Mouse (Mus musculus) limb, embryonic 12.5 days (tissue): ENCODE data around the gene Olfr71. TPM values are rescaled to one million over a fixed set of nuclear protein-coding genes. Genes with fewer than 3 reads are reported as not detected.

Experiments
- ATAC-seq: fragments of 200-750 bp; cut with Nextera tagmentation; 2 replicates; pipeline ENCODE4 v1.8.0; 2017; ENCODE audit warnings: low read depth, moderate TSS enrichment; ENCODE audit not compliant: insufficient number of reproducible peaks, insufficient read depth, low FRiP score, low TSS enrichment
- H3K27ac ChIP-seq: fragments of 300-500 bp; sonication (generic); 2 replicates; pipeline ENCODE4 v1.5.1; 2016; ENCODE audit warnings: mild to moderate bottlenecking, moderate library complexity
- H3K27me3 ChIP-seq: fragments of 300-500 bp; sonication (generic); 2 replicates; pipeline ENCODE4 v1.6.1; 2016; ENCODE audit warnings: mild to moderate bottlenecking, moderate library complexity
- H3K36me3 ChIP-seq: fragments of 300-500 bp; sonication (generic); 2 replicates; pipeline ENCODE4 v1.6.1; 2016; ENCODE audit warnings: mild to moderate bottlenecking, moderate library complexity
- H3K4me1 ChIP-seq: fragments of 300-500 bp; sonication (generic); replicated peaks from 2 replicates; pipeline ENCODE4 v1.6.1; 2016
- H3K4me2 ChIP-seq: fragments of 300-500 bp; sonication (generic); 2 replicates; pipeline ENCODE4 v1.6.1; 2016; ENCODE audit warnings: mild to moderate bottlenecking, moderate library complexity
- H3K4me3 ChIP-seq: fragments of 300-500 bp; sonication (generic); replicated peaks from 2 replicates; pipeline ENCODE4 v1.5.1; 2016; ENCODE audit warnings: mild to moderate bottlenecking
- H3K9ac ChIP-seq: fragments of 300-500 bp; sonication (generic); replicated peaks from 2 replicates; pipeline ENCODE4 v1.6.1; 2016; ENCODE audit warnings: mild to moderate bottlenecking, moderate library complexity
- H3K9me3 ChIP-seq: fragments of 300-500 bp; sonication (generic); 2 replicates; pipeline ENCODE4 v1.6.1; 2016; ENCODE audit warnings: mild to moderate bottlenecking, moderate library complexity
- WGBS: fragments of 180-500 bp; shearing (Covaris S2); methylation state at CpG from one replicate; pipeline ENCODE4 v1.1.7; 2016; 5-methylcytosine and 5-hydroxymethylcytosine counted together
- polyA plus RNA-seq: library from polyadenylated mRNA; unstranded; fragments of >200 nt; fragmentation: Nextera tagmentation; extraction: Ambion mirVana; gene quantifications from 2 replicates; pipeline ENCODE4 v1.2.1, GENCODE M21; 2016

The Olfr71 gene
- polyA plus RNA-seq, 1 experiment from 2014 or later: not detected

DNA sequence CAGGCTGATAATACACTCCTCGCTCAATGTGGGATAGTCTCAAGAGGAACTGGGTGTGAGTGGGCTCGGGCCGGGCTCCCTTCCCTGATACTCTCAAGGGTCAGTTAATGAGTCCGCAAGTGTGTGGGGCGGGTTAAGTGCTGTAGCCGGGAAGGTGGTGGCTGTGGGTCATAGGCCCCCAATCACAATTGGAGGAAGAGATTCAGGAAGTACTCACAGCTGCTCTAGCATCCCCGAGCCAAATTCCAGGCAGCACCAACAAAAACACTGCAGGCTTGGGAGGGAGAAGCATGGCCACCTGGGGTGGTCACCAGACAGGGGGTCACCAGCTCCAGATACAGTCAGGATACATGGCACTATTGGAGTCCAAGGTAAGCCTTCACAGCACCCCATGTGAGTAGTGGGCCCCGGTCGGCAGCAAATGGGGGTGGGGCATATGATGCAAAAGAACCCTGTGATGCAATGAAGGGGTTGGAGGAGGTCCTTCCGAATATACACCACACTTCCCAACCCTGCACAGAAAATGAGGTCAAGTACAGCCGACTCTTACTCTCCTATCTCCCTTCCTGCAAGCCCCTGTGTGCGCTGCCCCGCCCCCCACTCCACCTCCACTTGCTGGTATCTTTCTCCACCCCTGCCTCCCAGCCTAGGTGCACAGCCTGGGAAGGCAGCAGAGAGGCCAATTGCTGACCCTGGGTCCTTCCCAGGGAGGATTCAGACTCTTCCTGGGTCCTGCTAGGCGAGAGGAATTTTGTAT, 19.9 kb upstream of the Olfr71 start, which contains the start of gene Spaar:
TSS of gene Spaar (plus strand) at position 241 of the 757 bp plus-strand sequence.
- no peak within 1 kb of the TSS for H3K9ac ChIP-seq
- H3K9me3 ChIP-seq: no peaks in the 10 kb centered on the region
- H3K4me3 ChIP-seq: no peak within 1 kb of the TSS
- peaks cover 22% of the 10 kb centered on the region for H3K4me1 ChIP-seq
- no peaks in the 10 kb centered on the region for H3K27me3 ChIP-seq
- no peaks in the 10 kb centered on the region for H3K36me3 ChIP-seq
- no peak for ATAC-seq
- 65% methylated on average over 14 of the region's 14 CpGs for WGBS
- H3K27ac ChIP-seq: peak within 1 kb of the TSS; percentile 59
- no peak within 1 kb of the TSS for H3K4me2 ChIP-seq

DNA sequence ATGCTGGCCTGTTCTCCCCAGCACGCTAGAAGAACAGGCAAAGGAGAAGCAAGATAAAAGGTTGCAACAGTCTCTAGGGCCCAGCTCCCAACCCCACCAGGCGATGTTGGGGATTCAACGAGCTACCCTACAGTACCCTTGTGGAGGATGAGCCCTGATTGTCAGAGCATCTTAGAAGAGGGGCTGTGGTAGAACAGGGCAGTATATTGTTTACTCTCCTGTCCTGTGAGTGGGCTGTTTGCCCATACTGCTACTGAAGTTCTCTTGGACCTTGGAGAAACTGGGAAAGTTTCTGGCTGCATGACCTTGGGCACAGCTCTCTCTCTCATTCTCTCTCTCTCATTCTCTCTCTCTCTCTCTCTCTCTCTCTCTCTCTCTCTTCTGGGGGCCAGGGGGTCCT, 19.1 kb upstream of the Olfr71 start:
- Histone ChIP-seq H3K4me1 (peaks cover 22% of the 10 kb centered on the region), H3K27ac (no peak overlapping the region), H3K4me3 (no peak overlapping the region), H3K9me3 (no peaks in the 10 kb centered on the region), H3K27me3 (no peaks in the 10 kb centered on the region), H3K9ac (no peak overlapping the region), H3K4me2 (no peak overlapping the region), H3K36me3 (no peaks in the 10 kb centered on the region)
- 70% methylated on average over 3 of the region's 3 CpGs for WGBS
- no peak for ATAC-seq

DNA sequence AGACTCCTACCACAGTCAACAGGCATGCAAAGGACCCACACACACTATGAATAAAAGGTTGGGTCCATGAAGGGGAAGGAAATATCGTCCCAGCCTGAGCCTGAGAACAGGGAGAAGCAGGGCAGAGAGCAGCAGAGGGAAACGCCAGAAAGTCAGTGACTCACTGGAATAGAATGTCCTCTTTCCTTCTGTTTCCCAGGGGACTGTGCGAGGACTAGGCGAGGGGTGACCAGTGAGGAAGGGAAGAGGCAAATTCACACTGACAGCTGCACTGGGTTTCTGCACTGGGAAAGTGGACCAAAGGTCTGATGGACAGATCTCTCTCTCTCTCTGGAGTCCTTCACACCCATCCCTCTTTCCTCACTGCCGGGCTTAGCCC, 18.5 kb upstream of the Olfr71 start:
- H3K9ac ChIP-seq: no peak overlapping the region
- 55% methylated on average over 5 of the region's 5 CpGs for WGBS
- H3K9me3 ChIP-seq: no peaks in the 10 kb centered on the region
- no peak overlapping the region for H3K4me2 ChIP-seq
- no peak for ATAC-seq
- no peak overlapping the region for H3K4me3 ChIP-seq
- H3K27ac ChIP-seq: no peak overlapping the region
- H3K27me3 ChIP-seq: no peaks in the 10 kb centered on the region
- peaks cover 22% of the 10 kb centered on the region for H3K4me1 ChIP-seq
- H3K36me3 ChIP-seq: no peaks in the 10 kb centered on the region

- Histone ChIP-seq H3K4me1 (peaks cover 22% of the 10 kb centered on the region), H3K27ac (no peak overlapping the region), H3K9ac (no peak overlapping the region), H3K9me3 (no peaks in the 10 kb centered on the region), H3K27me3 (no peaks in the 10 kb centered on the region), H3K4me3 (no peak overlapping the region), H3K4me2 (no peak overlapping the region), H3K36me3 (no peaks in the 10 kb centered on the region)
- ATAC-seq: no peak
- WGBS: 69% methylated on average over 7 of the region's 7 CpGs
Observed at GRCm38 (mm10) chr4:43727718-43728575, 17.9 kb upstream of the Olfr71 start.

DNA sequence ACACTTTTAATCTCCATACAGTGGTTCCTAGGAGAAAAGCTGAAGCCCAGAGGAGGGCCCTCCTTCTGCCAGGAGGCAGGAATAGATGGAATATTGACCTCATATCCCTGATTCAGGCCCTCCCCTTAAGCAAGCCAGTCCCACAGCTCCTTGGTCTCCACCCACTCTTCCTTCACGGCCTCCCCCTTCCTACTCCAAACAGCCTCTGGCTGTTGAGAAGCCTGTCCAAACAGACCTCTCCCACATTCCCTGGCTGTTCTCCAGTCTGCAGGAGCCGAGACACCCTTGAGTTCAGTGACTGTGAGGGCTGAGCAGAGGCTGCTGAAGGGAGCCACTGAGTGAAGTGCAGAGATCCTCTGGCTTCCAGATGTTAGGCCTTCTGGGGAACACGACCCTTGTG, 16.9 kb upstream of the Olfr71 start, which contains the start of gene Hrct1:
TSS of gene Hrct1 (plus strand) at position 194 of the 400 bp plus-strand sequence.
- Histone ChIP-seq H3K9ac (no peak within 1 kb of the TSS), H3K4me1 (peaks cover 14% of the 10 kb centered on the region; the same call in 1 of the 2 replicates), H3K9me3 (no peaks in the 10 kb centered on the region), H3K36me3 (no peaks in the 10 kb centered on the region), H3K4me2 (no peak within 1 kb of the TSS), H3K27me3 (no peaks in the 10 kb centered on the region), H3K27ac (no peak within 1 kb of the TSS), H3K4me3 (no peak within 1 kb of the TSS)
- ATAC-seq: no peak
- 39% methylated on average over 3 of the region's 3 CpGs for WGBS

- H3K36me3 ChIP-seq: no peaks in the 10 kb centered on the region
- no peak overlapping the region for H3K4me3 ChIP-seq
- no peak overlapping the region for H3K9ac ChIP-seq
- no peak overlapping the region for H3K27ac ChIP-seq
- H3K4me2 ChIP-seq: no peak overlapping the region
- H3K4me1 ChIP-seq: peaks cover 14% of the 10 kb centered on the region; the same call in 1 of the 2 replicates
- ATAC-seq: no peak
- H3K27me3 ChIP-seq: no peaks in the 10 kb centered on the region
- WGBS: 70% methylated on average over 12 of the region's 12 CpGs
- H3K9me3 ChIP-seq: no peaks in the 10 kb centered on the region
Observed at GRCm38 (mm10) chr4:43726228-43726993, 16.4 kb upstream of the Olfr71 start.

DNA sequence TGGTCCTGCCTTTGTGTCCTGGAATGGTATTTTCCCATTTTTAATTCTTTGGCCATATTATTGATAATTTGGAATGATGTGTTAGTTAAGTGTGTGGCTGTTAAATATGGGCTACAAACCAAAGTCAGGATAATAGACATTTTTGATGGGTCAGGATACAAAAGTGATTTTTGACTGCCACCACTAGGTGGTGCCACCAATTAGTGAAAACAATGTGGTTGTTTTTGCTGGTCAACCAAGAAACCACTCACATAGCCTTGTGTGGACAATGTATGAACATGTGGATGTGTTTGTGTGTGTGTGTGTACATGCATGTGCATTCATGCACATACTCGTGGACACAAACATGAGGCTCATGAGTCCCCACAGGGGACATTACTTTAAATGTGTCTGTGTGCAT, 14.7 kb upstream of the Olfr71 start:
- Histone ChIP-seq H3K27me3 (no peaks in the 10 kb centered on the region), H3K4me1 (peaks cover 11% of the 10 kb centered on the region), H3K4me2 (no peak overlapping the region), H3K36me3 (no peaks in the 10 kb centered on the region), H3K9ac (no peak overlapping the region), H3K4me3 (no peak overlapping the region), H3K27ac (no peak overlapping the region), H3K9me3 (no peaks in the 10 kb centered on the region)
- ATAC-seq: no peak
- WGBS: 43% methylated on average over 1 of the region's 1 CpGs

DNA sequence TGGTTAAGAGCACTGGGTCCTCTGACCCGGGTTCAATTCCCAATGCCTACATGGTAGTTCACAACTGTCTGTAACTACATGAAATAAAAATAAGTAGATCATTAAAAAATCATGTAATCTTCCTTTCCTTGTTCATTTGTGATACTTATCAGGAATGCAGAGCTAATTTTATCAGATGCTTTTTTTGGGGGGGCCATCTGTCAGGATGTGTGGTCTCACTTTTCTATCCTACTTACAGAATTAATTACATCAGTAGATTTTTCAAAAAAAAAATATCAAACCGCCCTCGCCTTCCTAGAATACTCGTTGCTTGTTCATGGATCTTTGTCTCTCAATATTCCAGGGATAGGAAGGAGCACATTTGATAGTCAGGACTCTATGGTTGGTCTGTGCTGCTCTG, 12.1 kb upstream of the Olfr71 start:
- H3K4me3 ChIP-seq: no peak overlapping the region
- H3K4me2 ChIP-seq: no peak overlapping the region
- H3K36me3 ChIP-seq: no peaks in the 10 kb centered on the region
- H3K4me1 ChIP-seq: peaks cover 10% of the 10 kb centered on the region
- no peaks in the 10 kb centered on the region for H3K27me3 ChIP-seq
- no peak for ATAC-seq
- H3K27ac ChIP-seq: no peak overlapping the region
- 91% methylated on average over 4 of the region's 4 CpGs for WGBS
- H3K9ac ChIP-seq: no peak overlapping the region
- H3K9me3 ChIP-seq: no peaks in the 10 kb centered on the region

GRCm38 (mm10) chr4:43720491-43721228, 10.6 kb upstream of the Olfr71 start:
- no peak for ATAC-seq
- Histone ChIP-seq H3K9me3 (no peaks in the 10 kb centered on the region), H3K4me2 (no peak overlapping the region), H3K4me3 (no peak overlapping the region), H3K36me3 (no peaks in the 10 kb centered on the region), H3K27ac (no peak overlapping the region), H3K4me1 (peaks cover 7% of the 10 kb centered on the region), H3K27me3 (0 out of 2 replicates have a peak, but pooled peaks cover 2% of the 10 kb centered on the region), H3K9ac (no peak overlapping the region)
- 55% methylated on average over 15 of the region's 16 CpGs for WGBS

DNA sequence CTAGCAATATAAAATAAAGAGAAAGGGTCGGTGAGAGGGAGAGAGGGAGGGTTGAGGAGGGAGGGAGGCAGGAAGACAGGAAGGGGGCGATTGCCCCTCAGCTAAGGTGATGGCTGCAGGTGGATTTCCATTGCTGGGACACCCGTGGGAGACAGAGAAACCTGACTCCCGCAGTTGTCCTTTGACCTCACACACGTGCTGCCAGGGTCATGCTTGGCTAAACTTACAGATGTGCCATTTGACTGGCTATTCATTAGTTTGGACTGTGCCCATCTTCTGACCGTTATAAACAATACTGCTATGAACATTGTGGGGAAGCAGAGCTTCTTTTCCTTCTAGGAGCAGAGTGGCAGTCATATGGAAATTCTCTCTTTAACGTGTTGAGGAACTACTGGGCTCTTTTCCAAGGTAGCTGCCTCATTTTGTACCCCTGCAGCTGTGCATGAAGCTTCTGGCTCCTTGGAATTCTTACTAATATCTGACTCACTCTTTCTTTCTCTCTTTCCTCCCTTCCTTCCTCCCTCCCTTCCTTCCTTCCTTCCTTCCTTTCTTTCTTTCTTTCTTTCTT, 3.7 kb upstream of the Olfr71 start:
- Histone ChIP-seq H3K27me3 (peaks cover 19% of the 10 kb centered on the region; the same call in 1 of the 2 replicates), H3K27ac (no peak overlapping the region), H3K36me3 (no peaks in the 10 kb centered on the region), H3K9me3 (no peaks in the 10 kb centered on the region), H3K4me3 (no peak overlapping the region), H3K4me1 (no peaks in the 10 kb centered on the region), H3K9ac (no peak overlapping the region), H3K4me2 (no peak overlapping the region)
- no peak for ATAC-seq
- 36% methylated on average over 7 of the region's 7 CpGs for WGBS
